Mouse (Mus musculus) urinary bladder, postnatal 0 days (tissue): ENCODE measurements around the gene Kat8. TPM values are rescaled to one million over a fixed set of nuclear protein-coding genes. Genes with fewer than 3 reads are reported as not detected.

ENCODE experiments used
- polyA plus RNA-seq: library from polyadenylated mRNA; unstranded; fragments of >200 nt; fragmentation: Nextera tagmentation; extraction: Ambion mirVana; gene quantifications from 2 replicates; pipeline ENCODE4 v1.2.1, GENCODE M21; 2015

The Kat8 gene
- polyA plus RNA-seq: 16.2 and 16.4 TPM in 2 replicates

DNA sequence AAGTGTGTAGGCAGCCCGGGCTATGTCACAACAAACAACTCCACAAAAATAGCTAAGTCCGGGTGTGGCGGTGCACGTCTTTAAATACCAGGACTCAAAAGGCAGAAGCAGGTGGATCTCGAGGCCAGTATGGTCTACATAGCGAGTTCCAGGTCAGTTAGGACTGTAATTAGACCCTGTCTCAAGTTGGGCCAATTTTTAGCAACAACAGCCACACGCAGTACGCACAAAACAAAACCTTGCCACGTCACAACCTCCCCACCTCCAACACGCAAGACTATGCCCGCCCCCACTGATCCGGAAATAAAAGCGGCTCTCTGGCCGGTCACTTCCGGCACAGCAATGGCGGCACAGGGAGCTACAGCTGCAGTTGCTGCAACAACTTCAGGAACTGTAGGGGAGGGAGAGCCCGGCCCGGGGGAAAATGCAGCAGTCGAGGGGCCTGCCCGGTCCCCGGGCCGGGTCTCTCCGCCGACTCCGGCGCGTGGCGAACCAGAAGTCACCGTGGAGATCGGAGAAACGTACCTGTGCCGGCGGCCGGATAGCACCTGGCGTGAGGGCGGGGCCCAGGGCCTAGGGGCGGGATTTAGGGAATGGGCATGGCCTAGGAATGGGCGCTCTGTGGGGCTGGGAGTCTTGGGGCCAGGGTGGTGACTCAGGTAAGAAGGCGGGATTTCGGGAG lies at the start of gene Kat8:
Kat8 (plus strand) TSS at position 327 of the 682 bp plus-strand sequence.

DNA sequence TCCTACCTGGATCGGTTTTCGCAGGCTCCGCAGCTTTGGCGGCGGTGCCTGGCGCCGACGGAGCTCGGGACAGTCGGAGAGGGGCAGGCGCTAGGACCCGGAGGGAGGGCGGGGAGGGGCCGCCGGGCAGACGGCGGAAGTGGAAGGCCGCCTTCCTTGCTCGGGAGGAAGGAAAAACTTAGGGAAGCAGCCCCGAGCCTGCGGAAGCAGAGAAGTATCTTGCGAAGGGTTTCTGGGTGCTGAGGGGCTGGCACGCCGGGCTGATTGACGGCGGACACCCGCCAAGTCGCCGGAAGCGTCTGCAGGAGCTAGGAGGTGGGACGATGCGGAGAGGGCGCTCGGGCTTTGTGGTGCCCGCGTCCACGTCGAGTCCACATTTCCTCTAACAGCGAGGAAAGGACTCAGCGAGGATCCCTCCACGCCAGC lies 36.3 kb upstream of the Kat8 start, which contains the start of gene Zfp646:
Zfp646 (plus strand) TSS at position 181 of the 426 bp plus-strand sequence.

DNA sequence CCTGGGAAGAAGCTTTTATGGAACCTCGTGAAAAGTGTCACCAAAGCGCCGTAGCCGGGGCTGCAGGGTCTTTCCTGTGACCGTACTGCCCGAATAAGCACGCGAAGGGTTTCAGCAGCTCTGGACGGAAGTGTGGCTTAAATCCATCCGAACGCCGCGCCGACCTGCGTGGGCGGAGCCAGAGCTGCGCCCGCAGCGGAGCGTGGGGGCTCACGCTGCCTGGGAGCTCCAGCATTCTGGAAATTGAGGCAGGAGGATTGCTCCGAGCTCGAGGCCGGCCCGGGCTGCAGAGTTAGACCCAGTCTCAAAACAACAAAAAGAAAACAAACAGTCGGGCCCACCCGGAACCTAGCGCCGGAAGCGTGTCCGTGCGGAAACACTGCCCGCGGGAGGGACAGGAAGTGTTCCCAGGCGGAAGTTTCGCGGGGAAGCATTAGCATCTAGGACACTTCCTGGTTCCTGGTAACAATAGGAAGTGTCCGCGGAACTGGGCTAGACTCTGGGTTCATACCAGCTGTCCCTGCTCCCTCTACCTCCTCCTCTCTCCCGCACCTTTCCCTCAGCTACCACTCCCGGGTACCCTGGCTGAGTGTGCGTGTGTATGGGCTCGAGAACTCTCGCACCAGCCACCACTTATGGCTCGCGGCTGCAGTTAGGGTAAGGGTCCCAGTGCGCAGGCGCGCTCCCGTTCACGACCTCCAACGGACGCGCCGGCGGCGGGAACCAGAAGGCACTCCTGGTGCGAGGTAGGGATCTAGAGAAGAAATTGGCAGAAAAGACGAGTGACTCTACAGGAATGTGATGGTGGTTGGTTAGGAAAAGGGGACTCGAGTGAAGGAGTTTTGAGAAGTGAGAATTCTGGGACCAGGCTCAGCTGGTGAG lies 35.6 kb upstream of the Kat8 start, which contains the start of gene Zfp668:
Zfp668 (minus strand) TSS at position 362 of the 882 bp plus-strand sequence.

DNA sequence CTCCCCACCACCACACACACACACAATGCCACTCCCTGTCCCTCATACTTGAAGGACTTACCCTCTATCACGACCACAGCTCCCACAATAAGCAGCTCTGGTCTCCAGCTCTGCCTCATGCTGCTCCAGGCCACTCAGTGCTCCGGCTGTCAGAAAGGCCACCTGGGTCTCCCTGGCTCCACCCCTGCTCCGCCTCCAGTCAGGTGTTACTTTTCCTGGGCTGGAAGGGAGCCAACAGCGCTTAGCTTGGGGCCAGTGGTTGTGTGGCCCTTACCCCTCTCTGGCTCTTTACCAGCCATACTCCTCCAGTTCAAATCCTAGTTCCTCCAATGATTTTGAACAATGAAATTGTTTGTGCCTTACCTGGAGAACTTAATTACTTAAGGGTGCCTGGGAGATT lies 21.5 kb upstream of the Kat8 start, which contains the start of gene Prss53:
Prss53 (minus strand) TSS at position 173 of the 400 bp plus-strand sequence.

DNA sequence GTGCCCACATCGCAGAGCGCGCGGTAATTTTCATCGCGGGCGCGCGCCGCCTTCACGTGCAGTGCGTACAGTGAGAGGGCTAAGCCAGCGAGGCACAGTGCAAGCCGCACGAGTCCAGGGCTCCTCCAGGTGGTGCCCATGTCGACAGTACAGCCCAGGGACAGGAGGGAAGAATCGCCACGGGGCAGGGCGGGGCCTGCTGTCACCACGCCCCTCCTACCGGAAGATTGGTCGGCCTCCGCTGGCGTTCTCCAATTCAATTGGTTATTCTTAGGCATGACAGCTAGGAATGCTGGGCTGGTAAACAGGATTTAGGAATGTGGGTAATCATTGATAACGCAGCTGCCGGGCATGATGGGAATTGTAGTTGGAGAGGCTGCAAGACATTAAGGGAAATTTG lies 16.9 kb upstream of the Kat8 start, which contains the start of the genes Gm21974 and Vkorc1:
Gm21974 (minus strand) TSS at position 13 of the 400 bp plus-strand sequence.
Vkorc1 (minus strand) TSS at position 176 of the 400 bp plus-strand sequence.

DNA sequence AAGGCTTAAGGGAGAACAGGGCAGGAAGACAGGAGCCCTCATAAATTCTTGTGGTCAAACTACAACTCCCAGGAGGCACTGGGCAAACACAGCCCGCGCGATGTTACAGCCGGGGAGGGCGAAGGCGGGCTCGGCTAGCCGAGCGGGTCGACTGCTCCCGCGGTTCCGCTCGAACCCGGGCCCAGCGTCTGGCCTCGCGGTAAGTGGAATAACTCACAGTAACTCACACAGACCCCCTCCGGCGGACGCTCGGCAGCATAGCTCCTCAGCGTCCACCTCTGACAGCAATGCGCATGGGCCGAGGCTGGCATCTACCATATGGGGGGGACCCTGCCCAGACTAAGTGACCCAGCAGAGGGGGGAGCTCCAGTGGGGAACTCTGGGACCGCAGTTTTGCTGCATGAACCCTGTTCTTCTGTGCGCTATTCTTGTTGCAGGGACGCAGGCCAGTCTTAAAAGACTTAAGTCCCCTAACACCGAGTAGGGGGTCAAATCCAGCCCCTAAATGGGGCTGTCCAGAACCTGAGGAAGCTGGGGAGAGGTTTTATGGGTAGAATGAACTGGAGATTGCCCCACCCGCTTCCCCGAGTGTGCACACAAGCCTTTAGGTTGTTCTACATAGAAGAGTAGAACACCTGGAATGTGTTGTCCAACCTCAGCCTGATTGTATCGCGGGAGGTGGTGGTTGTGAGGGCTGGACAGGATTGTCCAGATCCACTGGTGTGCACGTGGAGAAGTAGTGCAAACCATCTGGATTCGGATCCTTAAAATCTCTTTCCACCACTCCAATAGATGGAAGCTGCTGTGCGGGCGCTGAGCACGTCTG lies 8.1 kb upstream of the Kat8 start, which contains the start of gene Bckdk:
Bckdk (plus strand) TSS at position 112 of the 826 bp plus-strand sequence.

DNA sequence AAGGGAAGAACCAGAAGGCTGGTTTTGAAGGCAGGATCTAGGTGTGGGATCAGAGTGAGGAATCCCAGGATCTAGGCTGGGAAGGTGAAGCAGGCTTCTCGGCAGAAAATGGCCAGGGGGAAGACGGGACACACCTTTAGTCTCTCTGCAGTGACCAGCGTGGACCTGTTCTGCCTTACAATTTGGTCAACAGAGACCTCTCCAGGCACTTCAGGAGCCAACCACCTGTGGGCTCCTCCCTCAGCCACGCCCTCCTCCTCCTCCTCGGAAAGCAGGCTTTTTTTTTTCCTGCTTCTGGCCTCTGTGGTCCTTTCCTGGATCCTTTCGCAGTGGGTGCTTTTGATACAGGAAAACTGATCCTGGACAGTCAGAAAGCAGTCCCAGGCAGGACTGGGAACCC lies 17.6 kb downstream of the Kat8 start, which contains the start of gene Prss8:
Prss8 (minus strand) TSS at position 182 of the 400 bp plus-strand sequence.

DNA sequence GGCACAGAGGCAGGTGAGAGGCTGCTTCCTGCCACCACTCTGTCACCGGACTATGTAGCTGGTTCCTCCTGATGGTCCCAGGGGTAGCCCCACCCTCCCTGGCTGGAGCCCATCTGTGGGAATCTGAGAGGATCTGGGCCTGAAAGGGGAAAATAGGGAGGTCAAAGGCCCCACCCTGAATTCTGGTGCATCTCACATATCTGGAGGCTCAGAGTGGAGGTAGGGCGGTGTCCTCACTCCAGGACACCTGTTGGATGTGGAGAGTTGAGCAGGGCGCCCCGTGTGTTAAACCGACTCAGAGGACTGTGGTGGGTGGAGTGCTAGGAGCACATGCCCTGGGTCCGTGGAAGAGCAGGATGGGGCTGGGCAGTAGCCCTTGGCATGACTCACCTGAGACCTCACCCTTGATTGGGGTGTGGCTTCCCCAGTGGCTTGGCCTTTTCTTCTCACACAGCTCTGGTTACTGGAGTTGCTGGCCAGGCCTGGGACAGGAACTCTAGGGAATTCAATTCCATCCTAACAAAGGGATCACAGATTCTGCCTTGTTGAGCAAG lies 34.2 kb downstream of the Kat8 start, which contains the start of gene Prss36:
Prss36 (minus strand) TSS at position 256 of the 554 bp plus-strand sequence.

DNA sequence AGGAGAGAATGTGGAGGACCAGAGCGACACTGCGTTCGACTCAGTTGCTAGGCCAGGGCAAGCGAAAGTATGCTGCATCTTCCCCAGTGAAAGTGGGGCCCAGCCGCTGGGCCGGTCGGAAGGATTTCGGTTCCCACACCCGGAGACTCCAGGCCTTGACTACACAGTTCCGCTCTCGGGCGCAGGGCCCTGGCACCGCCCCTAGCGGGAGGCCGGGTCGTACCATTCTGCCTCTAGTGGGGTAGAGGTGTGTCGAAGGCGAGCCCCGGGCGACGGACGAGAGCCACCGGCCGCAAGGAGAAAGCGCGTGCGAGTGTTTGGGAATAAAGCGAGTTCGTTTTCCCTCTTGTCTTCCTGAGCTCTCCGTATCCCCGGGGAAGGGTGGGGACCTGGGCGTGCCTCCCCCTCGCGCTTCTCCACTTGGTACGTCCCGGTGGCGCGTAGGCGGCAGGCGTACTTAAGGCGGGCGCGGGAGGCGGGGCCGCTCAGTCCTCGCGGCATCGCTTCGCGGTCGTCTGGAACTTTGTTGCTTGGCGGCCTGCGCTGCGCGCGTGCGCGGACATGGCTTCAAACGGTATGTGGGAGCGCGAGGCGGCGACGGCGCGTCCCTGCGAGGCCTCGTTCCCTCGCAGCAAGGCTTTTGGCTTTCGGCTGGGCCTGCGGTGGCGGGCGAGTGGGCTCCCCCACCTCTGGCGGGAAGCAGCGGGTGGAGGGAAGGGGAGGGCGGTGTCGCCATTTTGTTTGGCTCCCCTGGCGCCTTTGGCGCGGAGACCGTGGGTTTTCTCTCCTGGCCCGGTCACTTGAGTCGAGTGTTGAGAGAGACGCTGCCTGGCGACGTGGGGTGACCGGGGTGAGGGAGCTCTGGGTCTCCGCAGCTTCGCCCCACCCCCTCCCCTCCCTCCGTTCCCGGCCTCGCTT lies 54.9 kb downstream of the Kat8 start, which contains the start of gene Fus:
Fus (plus strand) TSS at position 454 of the 918 bp plus-strand sequence.

Other genes starting within 250 kb of the Kat8 start
- gene Bcl7c, start 203.6 kb upstream of the Kat8 start, polyA plus RNA-seq: 31.0 and 37.4 TPM in 2 replicates
- 5.9 and 6.1 TPM in 2 replicates for gene Ctf1, start 199.8 kb upstream of the Kat8 start, polyA plus RNA-seq
- gene Ctf2, start 180.3 kb upstream of the Kat8 start, polyA plus RNA-seq: 0.12 TPM in 1 of 2 replicates, not detected in the other
- gene Fbxl19, start 168.0 kb upstream of the Kat8 start, polyA plus RNA-seq: 1.1 and 1.4 TPM in 2 replicates
- gene Orai3, start 142.7 kb upstream of the Kat8 start, polyA plus RNA-seq: 22.1 and 26.0 TPM in 2 replicates
- gene Setd1a, start 135.8 kb upstream of the Kat8 start, polyA plus RNA-seq: 9.4 and 11.0 TPM in 2 replicates
- not detected in 2 replicates for gene Gm49388, start 126.9 kb upstream of the Kat8 start, polyA plus RNA-seq
- gene Hsd3b7, start 111.9 kb upstream of the Kat8 start, polyA plus RNA-seq: 26.7 and 37.8 TPM in 2 replicates
- gene Stx4a, start 88.2 kb upstream of the Kat8 start, polyA plus RNA-seq: 47.2 and 47.9 TPM in 2 replicates
- 0.67 and 1.3 TPM in 2 replicates for gene Stx1b, start 88.0 kb upstream of the Kat8 start, polyA plus RNA-seq
- 3.5 and 3.8 TPM in 2 replicates for gene Zfp646, start 36.3 kb upstream of the Kat8 start, polyA plus RNA-seq
- gene Zfp668, start 35.7 kb upstream of the Kat8 start, polyA plus RNA-seq: 6.5 and 6.9 TPM in 2 replicates
- 0.65 and 0.75 TPM in 2 replicates for gene Prss53, start 21.5 kb upstream of the Kat8 start, polyA plus RNA-seq
- not detected in 2 replicates for gene Gm21974, start 17.1 kb upstream of the Kat8 start, polyA plus RNA-seq
- 151 and 156 TPM in 2 replicates for gene Vkorc1, start 16.9 kb upstream of the Kat8 start, polyA plus RNA-seq
- gene Bckdk, start 8.4 kb upstream of the Kat8 start, polyA plus RNA-seq: 103 and 107 TPM in 2 replicates
- gene Prss8, start 17.6 kb downstream of the Kat8 start, polyA plus RNA-seq: 27.0 and 30.7 TPM in 2 replicates
- gene Prss36, start 34.2 kb downstream of the Kat8 start, polyA plus RNA-seq: 7.0 and 8.1 TPM in 2 replicates
- 172 TPM in 2 replicates for gene Fus, start 54.9 kb downstream of the Kat8 start, polyA plus RNA-seq
- 74.4 and 124 TPM in 2 replicates for gene Pycard, start 81.4 kb downstream of the Kat8 start, polyA plus RNA-seq
- 0.10 and 0.20 TPM in 2 replicates for gene Trim72, start 91.4 kb downstream of the Kat8 start, polyA plus RNA-seq
- 5.6 and 33.1 TPM in 2 replicates for gene Itgam, start 150.1 kb downstream of the Kat8 start, polyA plus RNA-seq
- 0.80 TPM in 1 of 2 replicates, not detected in the other for gene Gm49368, start 150.2 kb downstream of the Kat8 start, polyA plus RNA-seq
- gene Itgax, start 217.0 kb downstream of the Kat8 start, polyA plus RNA-seq: 0.07 and 0.29 TPM in 2 replicates
- not detected in 2 replicates for gene Itgad, start 241.9 kb downstream of the Kat8 start, polyA plus RNA-seq